Mouse (Mus musculus) neural tube, embryonic 12.5 days (tissue): ENCODE measurements around the gene Cox8c. TPM values are rescaled to one million over a fixed set of nuclear protein-coding genes. Genes with fewer than 3 reads are reported as not detected.
A peak's percentile ranks its signal among the peaks of the same experiment; 100 is the strongest.

Experiments
- ATAC-seq: fragments of 200-750 bp; cut with Nextera tagmentation; 2 replicates; pipeline ENCODE4 v1.8.0; 2017; ENCODE audit warnings: low read depth, mild to moderate bottlenecking, moderate TSS enrichment, moderate library complexity; ENCODE audit not compliant: low FRiP score
- H3K27ac ChIP-seq: fragments of 300-500 bp; sonication (generic); 2 replicates; pipeline ENCODE4 v1.5.1; 2016
- H3K27me3 ChIP-seq: fragments of 300-500 bp; sonication (generic); replicated peaks from 2 replicates; pipeline ENCODE4 v1.6.1; 2016; ENCODE audit warnings: mild to moderate bottlenecking
- H3K36me3 ChIP-seq: fragments of 300-500 bp; sonication (generic); 2 replicates; pipeline ENCODE4 v1.6.1; 2016; ENCODE audit warnings: mild to moderate bottlenecking
- H3K4me1 ChIP-seq: fragments of 300-500 bp; sonication (generic); 2 replicates; pipeline ENCODE4 v1.6.1; 2016
- H3K4me2 ChIP-seq: fragments of 300-500 bp; sonication (generic); replicated peaks from 2 replicates; pipeline ENCODE4 v1.6.1; 2016; ENCODE audit warnings: mild to moderate bottlenecking
- H3K4me3 ChIP-seq: fragments of 300-500 bp; sonication (generic); 2 replicates; pipeline ENCODE4 v1.5.1; 2016
- H3K9ac ChIP-seq: fragments of 300-500 bp; sonication (generic); 2 replicates; pipeline ENCODE4 v1.6.1; 2016; ENCODE audit warnings: mild to moderate bottlenecking
- H3K9me3 ChIP-seq: fragments of 300-500 bp; sonication (generic); 2 replicates; pipeline ENCODE4 v1.6.1; 2016; ENCODE audit warnings: mild to moderate bottlenecking
- WGBS: fragments of 180-500 bp; shearing (Covaris S2); methylation state at CpG from one replicate; pipeline ENCODE4 v1.1.7; 2016; 5-methylcytosine and 5-hydroxymethylcytosine counted together
- polyA plus RNA-seq: library from polyadenylated mRNA; unstranded; fragments of >200 nt; fragmentation: Nextera tagmentation; extraction: Ambion mirVana; gene quantifications from 2 replicates; pipeline ENCODE4 v1.2.1, GENCODE M21; 2016

The Cox8c gene
- polyA plus RNA-seq, 1 experiment from 2014 or later, result not detected

DNA sequence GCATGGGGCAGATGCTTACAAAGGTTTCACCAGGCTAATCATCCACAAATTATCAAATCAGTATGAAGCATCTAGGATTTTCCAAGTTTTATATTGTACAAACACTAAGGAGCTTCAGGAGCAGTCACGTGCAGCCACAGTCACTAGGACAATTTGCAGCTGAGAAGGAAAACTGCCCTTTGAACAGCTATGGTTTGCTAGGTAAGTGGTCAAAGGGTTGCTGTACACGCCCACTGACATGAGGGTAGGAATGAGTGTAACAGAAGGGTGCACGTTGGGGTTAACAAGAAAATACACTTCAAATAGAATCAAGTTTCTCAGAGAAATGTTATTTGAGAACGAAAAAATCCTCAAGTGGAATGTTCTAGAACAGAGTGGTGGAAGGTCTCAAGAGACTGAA is 30.6 kb downstream of the Cox8c start:
- Histone ChIP-seq H3K9ac (no peak overlapping the region), H3K4me2 (no peak overlapping the region), H3K4me3 (no peak overlapping the region), H3K4me1 (no peaks in the 10 kb centered on the region), H3K36me3 (no peaks in the 10 kb centered on the region), H3K27ac (no peak overlapping the region), H3K9me3 (no peaks in the 10 kb centered on the region), H3K27me3 (no peaks in the 10 kb centered on the region)
- WGBS, result 80% methylated on average over 4 of the region's 4 CpGs
- ATAC-seq, result no peak

- Histone ChIP-seq H3K27me3 (no peaks in the 10 kb centered on the region), H3K4me3 (no peak overlapping the region), H3K27ac (no peak overlapping the region), H3K4me2 (no peak overlapping the region), H3K4me1 (no peaks in the 10 kb centered on the region), H3K9ac (no peak overlapping the region), H3K36me3 (no peaks in the 10 kb centered on the region), H3K9me3 (no peaks in the 10 kb centered on the region)
- ATAC-seq, result no peak
- WGBS, result 77% methylated on average over 1 of the region's 1 CpGs
Observed at GRCm38 (mm10) chr12:102930335-102930734, 31.2 kb downstream of the Cox8c start.

DNA sequence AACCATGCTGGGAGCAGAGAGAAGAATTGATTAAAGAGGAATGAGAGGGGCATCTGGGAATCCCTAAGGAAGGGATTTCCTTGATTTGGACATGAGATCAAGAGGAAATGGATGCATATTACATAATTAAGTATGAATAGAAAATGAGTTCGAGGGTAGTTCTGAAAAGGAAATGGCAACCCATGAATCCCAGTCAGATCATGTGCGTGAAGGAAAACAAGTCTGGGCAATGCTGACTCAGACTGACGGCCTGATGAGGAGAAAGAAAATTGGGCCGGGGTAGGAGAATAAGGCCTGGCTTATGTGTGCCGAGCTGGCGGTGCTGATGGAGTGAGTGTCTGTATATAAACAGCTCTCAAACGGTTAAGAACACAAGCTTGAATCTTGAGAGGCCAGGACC is 31.7 kb downstream of the Cox8c start:
- ATAC-seq, result no peak
- Histone ChIP-seq H3K9me3 (no peaks in the 10 kb centered on the region), H3K4me2 (no peak overlapping the region), H3K4me1 (no peaks in the 10 kb centered on the region), H3K9ac (no peak overlapping the region), H3K4me3 (no peak overlapping the region), H3K36me3 (no peaks in the 10 kb centered on the region), H3K27ac (no peak overlapping the region), H3K27me3 (no peaks in the 10 kb centered on the region)
- 93% methylated on average over 7 of the region's 7 CpGs for WGBS

- no peak overlapping the region for H3K9ac ChIP-seq
- H3K27ac ChIP-seq, result no peak overlapping the region
- no peaks in the 10 kb centered on the region for H3K4me1 ChIP-seq
- no peak for ATAC-seq
- H3K9me3 ChIP-seq, result no peaks in the 10 kb centered on the region
- H3K27me3 ChIP-seq, result no peaks in the 10 kb centered on the region
- 30% methylated on average over 1 of the region's 1 CpGs for WGBS
- H3K36me3 ChIP-seq, result no peaks in the 10 kb centered on the region
- no peak overlapping the region for H3K4me2 ChIP-seq
- no peak overlapping the region for H3K4me3 ChIP-seq
Observed at GRCm38 (mm10) chr12:102935892-102936291, 36.8 kb downstream of the Cox8c start.

DNA sequence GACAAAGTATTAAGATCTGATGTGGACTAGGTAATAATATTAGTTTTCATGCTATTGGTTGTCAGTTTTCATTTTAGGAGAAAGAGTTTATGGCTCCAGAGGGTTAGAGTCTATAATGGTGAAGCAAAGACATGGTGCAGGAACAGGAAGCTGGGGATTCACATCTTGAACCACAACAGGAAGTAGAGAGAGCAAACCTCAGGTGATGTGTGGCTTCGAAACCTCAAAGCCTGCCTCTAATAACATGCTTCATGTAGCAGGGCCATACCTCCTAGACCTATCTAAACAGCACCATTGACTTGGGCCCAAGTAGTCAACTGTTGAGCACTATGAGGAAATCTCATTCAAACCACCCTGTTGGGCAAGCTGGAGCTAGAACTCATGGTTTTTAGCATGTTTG is 46.5 kb downstream of the Cox8c start:
- no peak overlapping the region for H3K4me2 ChIP-seq
- H3K27ac ChIP-seq, result no peak overlapping the region
- peaks cover 5% of the 10 kb centered on the region; the same call in 1 of the 2 replicates for H3K4me1 ChIP-seq
- H3K9me3 ChIP-seq, result no peaks in the 10 kb centered on the region
- ATAC-seq, result no peak
- H3K4me3 ChIP-seq, result no peak overlapping the region
- H3K9ac ChIP-seq, result no peak overlapping the region
- H3K36me3 ChIP-seq, result no peaks in the 10 kb centered on the region
- 93% methylated on average over 1 of the region's 1 CpGs for WGBS
- peaks cover 9% of the 10 kb centered on the region; the same call in 1 of the 2 replicates for H3K27me3 ChIP-seq

- Histone ChIP-seq H3K4me3 (no peak overlapping the region), H3K9ac (no peak overlapping the region), H3K36me3 (no peaks in the 10 kb centered on the region), H3K27ac (no peak overlapping the region), H3K27me3 (peaks cover 9% of the 10 kb centered on the region; the same call in 1 of the 2 replicates), H3K9me3 (no peaks in the 10 kb centered on the region), H3K4me1 (peaks cover 5% of the 10 kb centered on the region; the same call in 1 of the 2 replicates), H3K4me2 (peak overlapping the region; percentile 88; the same call in 1 of the 2 replicates)
- ATAC-seq, result no peak
- 32% methylated on average over 10 of the region's 10 CpGs for whole genome bisulfite sequencing
Observed at GRCm38 (mm10) chr12:102947826-102948225, 48.7 kb downstream of the Cox8c start.

DNA sequence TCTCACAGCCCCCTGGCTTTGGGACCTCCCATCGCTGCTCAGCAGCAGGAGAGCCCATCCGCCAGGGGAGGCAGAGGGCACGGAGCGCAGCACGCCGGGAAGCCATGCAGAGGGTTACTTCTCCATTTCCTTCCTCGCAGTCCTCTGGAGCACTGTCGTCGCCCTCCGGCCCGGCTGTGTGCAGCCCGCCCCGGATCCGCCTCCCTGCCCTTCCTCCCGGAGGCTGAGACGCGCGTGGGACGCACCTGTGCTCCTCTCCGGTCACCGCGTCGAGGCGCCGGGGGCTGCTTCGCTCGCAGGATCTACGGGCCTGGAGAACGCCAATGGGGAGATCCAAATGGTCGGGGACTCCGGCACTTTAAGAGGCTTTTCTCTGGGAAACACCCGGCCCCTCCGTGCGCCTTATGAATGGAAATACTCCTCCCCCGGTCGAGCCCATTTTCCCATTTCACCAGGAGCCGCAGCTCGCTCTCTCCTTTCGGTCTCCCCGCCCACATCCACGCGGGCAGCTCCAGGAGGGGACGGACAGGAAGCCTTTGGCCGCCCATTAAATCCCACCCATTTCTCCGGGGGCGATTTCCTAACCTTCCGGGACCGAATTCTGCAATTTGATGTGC is 49.8 kb downstream of the Cox8c start, which contains the start of gene Unc79:
Unc79 (plus strand) TSS at position 82 of the 617 bp plus-strand sequence.
- Histone ChIP-seq H3K9ac (peak within 1 kb of the TSS; percentile 73), H3K4me3 (peak within 1 kb of the TSS; percentile 59), H3K4me2 (peak within 1 kb of the TSS; percentile 88), H3K27me3 (peaks cover 9% of the 10 kb centered on the region; the same call in 1 of the 2 replicates), H3K36me3 (no peaks in the 10 kb centered on the region), H3K9me3 (no peaks in the 10 kb centered on the region), H3K27ac (peak within 1 kb of the TSS; percentile 91), H3K4me1 (peaks cover 5% of the 10 kb centered on the region; the same call in 1 of the 2 replicates)
- under 1% methylated on average over 48 of the region's 48 CpGs for WGBS
- peak; percentile 84 for ATAC-seq

DNA sequence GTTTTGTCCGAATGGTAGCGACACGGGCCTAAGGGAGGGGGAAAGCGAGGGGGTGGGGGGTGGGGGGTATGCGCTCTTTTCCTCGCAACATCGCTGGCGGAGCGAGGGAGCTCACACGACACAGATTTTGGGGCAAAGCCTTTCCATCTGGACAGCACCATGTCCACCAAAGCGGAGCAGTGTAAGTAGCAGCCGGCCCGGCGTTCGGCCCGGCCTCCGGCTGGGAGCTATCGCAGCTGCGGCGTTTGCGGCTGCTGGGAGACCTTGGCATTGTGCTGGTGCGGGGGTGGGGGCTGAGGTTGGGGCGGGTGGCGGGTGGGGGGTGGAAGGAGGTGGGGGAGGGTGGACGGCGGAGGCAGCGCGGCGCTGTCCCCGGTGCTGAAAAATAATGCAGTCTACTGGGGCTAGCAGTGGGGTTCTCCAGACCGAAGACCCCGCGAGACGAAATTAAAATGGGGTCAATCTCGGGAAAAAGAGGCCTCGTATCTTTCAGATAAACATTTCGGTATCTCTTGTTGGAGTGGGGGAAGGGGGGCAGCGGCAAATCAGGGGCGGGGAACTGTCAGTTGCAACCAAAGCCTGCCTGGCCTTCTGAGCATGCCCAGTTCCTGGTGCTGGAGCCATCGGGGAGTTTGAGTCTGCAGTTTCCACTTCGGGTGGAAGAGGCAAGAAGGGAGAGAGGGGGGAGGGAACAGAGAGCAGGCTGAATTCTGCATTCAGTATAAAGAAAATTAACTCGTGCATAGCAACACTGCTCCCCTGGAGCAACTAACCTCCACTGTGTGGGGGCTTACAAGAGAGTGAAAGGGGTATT is 50.5 kb downstream of the Cox8c start:
- Histone ChIP-seq H3K4me1 (peaks cover 5% of the 10 kb centered on the region; the same call in 1 of the 2 replicates), H3K27me3 (peaks cover 9% of the 10 kb centered on the region; the same call in 1 of the 2 replicates), H3K4me2 (peak overlapping the region; percentile 88), H3K4me3 (peak overlapping the region; percentile 59), H3K27ac (peak overlapping the region; percentile 91), H3K36me3 (no peaks in the 10 kb centered on the region), H3K9ac (peak overlapping the region; percentile 73), H3K9me3 (no peaks in the 10 kb centered on the region)
- ATAC-seq, result peak; percentile 90
- WGBS, result under 1% methylated on average over 42 of the region's 42 CpGs

Other genes with a start within 250 kb of the Cox8c start
- 24.7 and 28.0 TPM in 2 replicates for gene Itpk1, start 194.4 kb upstream of the Cox8c start, polyA plus RNA-seq
- 38.4 and 42.9 TPM in 2 replicates for gene Moap1, start 155.7 kb upstream of the Cox8c start, polyA plus RNA-seq
- 11.6 and 11.7 TPM in 2 replicates for gene Tmem251, start 155.6 kb upstream of the Cox8c start, polyA plus RNA-seq
- gene Gm28051, start 141.6 kb upstream of the Cox8c start, polyA plus RNA-seq, result not detected in 2 replicates
- gene Gon7, start 141.5 kb upstream of the Cox8c start, polyA plus RNA-seq, result 43.7 and 44.1 TPM in 2 replicates
- gene Ubr7, start 141.3 kb upstream of the Cox8c start, polyA plus RNA-seq, result 46.9 and 48.1 TPM in 2 replicates
- gene Gm20604, start 140.6 kb upstream of the Cox8c start, polyA plus RNA-seq, result 30.5 and 31.7 TPM in 2 replicates
- gene Btbd7, start 20.8 kb upstream of the Cox8c start, polyA plus RNA-seq, result 21.8 and 22.8 TPM in 2 replicates
- 4.0 and 4.8 TPM in 2 replicates for gene Unc79, start 49.5 kb downstream of the Cox8c start, polyA plus RNA-seq